Mouse (Mus musculus) spleen, adult 10 weeks (tissue): ENCODE results near the gene Rusc2. TPM values are rescaled to one million over a fixed set of nuclear protein-coding genes. Genes with fewer than 3 reads are reported as not detected.

Source experiments
- polyA plus RNA-seq: library from polyadenylated mRNA; stranded (reverse); fragments of 350-450 nt; fragmentation: Illumina TruSeq; extraction: RNeasy Lipid Tissue Mini Kit (QIAGEN cat#74804); gene quantifications from one replicate; pipeline ENCODE4 v1.2.3, GENCODE M21; 2015; ENCODE audit warnings: low replicate concordance; ENCODE audit not compliant: insufficient read depth

The Rusc2 gene
- 1.6 TPM for polyA plus RNA-seq

DNA sequence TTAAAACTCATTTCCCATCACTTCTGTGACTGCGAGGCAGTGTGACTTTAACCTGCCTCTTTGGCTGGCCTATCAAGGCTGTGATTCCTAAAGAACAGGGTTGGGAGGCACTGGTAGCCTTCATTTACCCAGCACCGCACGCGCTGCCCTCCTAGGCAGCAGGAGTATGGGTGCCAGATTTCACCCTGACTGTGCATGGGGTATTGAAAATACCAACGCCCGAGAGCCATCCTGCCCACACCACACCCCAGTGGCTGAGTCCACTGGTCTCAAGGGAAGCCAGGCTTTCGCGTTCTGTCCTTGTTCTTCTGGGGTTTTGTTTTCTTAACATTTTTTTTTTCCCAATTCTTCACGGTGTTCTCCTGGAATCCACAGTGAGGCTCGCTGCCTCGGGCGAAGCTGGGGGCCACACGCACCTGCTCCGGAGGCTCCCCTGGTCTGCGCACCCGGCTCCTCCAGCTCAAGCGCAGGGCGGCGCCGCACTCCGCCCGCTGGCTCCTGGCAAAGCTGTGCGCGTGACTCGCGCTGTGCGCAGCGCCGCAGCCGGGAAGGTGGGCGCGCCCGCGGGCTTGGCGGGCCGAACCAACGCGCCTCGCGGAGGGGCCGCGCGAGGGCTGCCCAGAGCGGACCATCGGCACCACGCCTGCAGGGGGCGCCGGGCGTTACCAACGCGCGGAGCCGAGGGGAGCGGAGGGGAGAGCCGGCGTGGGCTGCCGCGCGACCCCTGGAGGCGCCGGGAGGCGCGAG lies at the start of gene Rusc2:
TSS of gene Rusc2 (plus strand) at position 572 of the 747 bp plus-strand sequence.

GRCm38 (mm10) chr4:43428946-43429345 lies 47.2 kb downstream of the Rusc2 start, which contains the start of gene Fam166b:
Fam166b (minus strand) TSS chr4:43429134.

DNA sequence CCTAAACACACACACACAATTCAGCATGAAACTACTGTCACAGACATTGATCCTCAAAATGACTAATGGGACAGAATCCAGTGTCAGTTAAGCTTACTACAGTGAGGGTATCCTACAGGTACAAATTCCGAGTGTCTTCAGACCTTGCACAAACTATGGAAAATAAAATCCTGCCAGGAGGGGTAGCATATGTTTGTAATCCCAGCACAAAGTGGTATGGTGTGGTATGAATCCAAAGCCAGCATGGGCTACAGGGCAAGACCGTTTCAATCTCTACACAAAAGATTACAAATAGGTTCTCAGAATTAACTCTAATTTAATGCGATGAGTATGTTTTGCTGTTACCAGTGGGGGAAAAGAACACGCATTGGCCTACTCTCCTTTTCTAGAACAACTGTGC lies 59.9 kb downstream of the Rusc2 start, which contains the start of gene Tesk1:
TSS of gene Tesk1 (plus strand) at position 301 of the 400 bp plus-strand sequence.

GRCm38 (mm10) chr4:43454041-43454836 lies 72.5 kb downstream of the Rusc2 start, which contains the start of gene Cd72:
Cd72 (minus strand) TSS chr4:43454628.

Other genes with a start within 250 kb of the Rusc2 start
- 0.19 TPM for gene Atp8b5, start 114.8 kb upstream of the Rusc2 start, polyA plus RNA-seq
- not detected for gene Fam166b, start 47.2 kb downstream of the Rusc2 start, polyA plus RNA-seq
- gene Tesk1, start 60.0 kb downstream of the Rusc2 start, polyA plus RNA-seq, result 6.2 TPM
- 389 TPM for gene Cd72, start 72.6 kb downstream of the Rusc2 start, polyA plus RNA-seq
- gene Sit1, start 101.8 kb downstream of the Rusc2 start, polyA plus RNA-seq, result 11.4 TPM
- gene Ccdc107, start 110.9 kb downstream of the Rusc2 start, polyA plus RNA-seq, result 47.6 TPM
- gene Arhgef39, start 117.7 kb downstream of the Rusc2 start, polyA plus RNA-seq, result 9.4 TPM
- gene Car9, start 125.0 kb downstream of the Rusc2 start, polyA plus RNA-seq, result 2.7 TPM
- 31.3 TPM for gene Tpm2, start 141.8 kb downstream of the Rusc2 start, polyA plus RNA-seq
- gene Creb3, start 180.4 kb downstream of the Rusc2 start, polyA plus RNA-seq, result 64.5 TPM
- gene Tln1, start 180.7 kb downstream of the Rusc2 start, polyA plus RNA-seq, result 194 TPM
- gene Rgp1, start 196.7 kb downstream of the Rusc2 start, polyA plus RNA-seq, result 28.8 TPM
- 24.6 TPM for gene Gba2, start 196.9 kb downstream of the Rusc2 start, polyA plus RNA-seq
- gene Msmp, start 202.5 kb downstream of the Rusc2 start, polyA plus RNA-seq, result 0.37 TPM
- 10.0 TPM for gene Npr2, start 250.0 kb downstream of the Rusc2 start, polyA plus RNA-seq